Mouse (Mus musculus): ENCODE measurements around the gene Trappc6b.

GRCm38 (mm10) chr12:59011275-59011843 is 49.9 kb downstream of the Trappc6b start:
- no peak for TF ChIP-seq CTCF (IDR thresholded peaks at IDR 0.05; ENCODE audit: extremely low read depth, insufficient read depth, low read length)
- no peak for TF ChIP-seq POLR2A (IDR thresholded peaks at IDR 0.05; ENCODE audit: extremely low read depth, insufficient read depth, low read length)

All from cortical plate, adult 2 months (tissue).